Mouse (Mus musculus) kidney, embryonic 15.5 days (tissue): ENCODE data around the gene Fbxl21. TPM values are rescaled to one million over a fixed set of nuclear protein-coding genes. Genes with fewer than 3 reads are reported as not detected.

Source experiments
- ATAC-seq: fragments of 200-750 bp; cut with Nextera tagmentation; replicated peaks from 2 replicates; pipeline ENCODE4 v1.8.0; 2017; ENCODE audit warnings: moderate TSS enrichment; ENCODE audit not compliant: low FRiP score
- H3K27ac ChIP-seq: fragments of 300-500 bp; sonication (generic); 2 replicates; pipeline ENCODE4 v1.5.1; 2015; ENCODE audit warnings: mild to moderate bottlenecking, inconsistent platforms
- H3K27me3 ChIP-seq: fragments of 300-500 bp; sonication (generic); 2 replicates; pipeline ENCODE4 v1.6.1; 2015; ENCODE audit warnings: inconsistent platforms
- H3K36me3 ChIP-seq: fragments of 300-500 bp; sonication (generic); 2 replicates; pipeline ENCODE4 v1.6.1; 2015; ENCODE audit warnings: inconsistent platforms
- H3K4me1 ChIP-seq: fragments of 300-500 bp; sonication (generic); 2 replicates; pipeline ENCODE4 v1.6.1; 2015; ENCODE audit warnings: inconsistent platforms
- H3K4me2 ChIP-seq: fragments of 300-500 bp; sonication (generic); 2 replicates; pipeline ENCODE4 v1.6.1; 2015; ENCODE audit warnings: moderate library complexity, mild to moderate bottlenecking, inconsistent platforms
- H3K4me3 ChIP-seq: fragments of 300-500 bp; sonication (generic); replicated peaks from 2 replicates; pipeline ENCODE4 v1.5.1; 2015; ENCODE audit warnings: mild to moderate bottlenecking, inconsistent platforms
- H3K9ac ChIP-seq: fragments of 300-500 bp; sonication (generic); 2 replicates; pipeline ENCODE4 v1.6.1; 2015; ENCODE audit warnings: mild to moderate bottlenecking, inconsistent platforms
- H3K9me3 ChIP-seq: fragments of 300-500 bp; sonication (generic); replicated peaks from 2 replicates; pipeline ENCODE4 v1.6.1; 2016; ENCODE audit warnings: inconsistent platforms
- WGBS: fragments of 180-500 bp; shearing (Covaris S2); methylation state at CpG from one replicate; pipeline ENCODE4 v1.1.7; 2015; ENCODE audit warnings: mixed read lengths; 5-methylcytosine and 5-hydroxymethylcytosine counted together
- polyA plus RNA-seq: library from polyadenylated mRNA; unstranded; fragments of >200 nt; fragmentation: Nextera tagmentation; extraction: Ambion mirVana; gene quantifications from 2 replicates; pipeline ENCODE4 v1.2.1, GENCODE M21; 2015

Gene Fbxl21
- polyA plus RNA-seq, result 2.1 and 2.9 TPM in 2 replicates

GRCm38 (mm10) chr13:56522081-56522820 lies at the start of gene Fbxl21:
Gene Fbxl21 (plus strand): TSS chr13:56522472.
- H3K9ac ChIP-seq, result peak within 1 kb of the TSS; percentile 62
- no peaks in the 10 kb centered on the region for H3K4me1 ChIP-seq
- peak within 1 kb of the TSS; percentile 94 for H3K4me2 ChIP-seq
- WGBS, result under 1% methylated on average over 56 of the region's 56 CpGs
- peak within 1 kb of the TSS; percentile 45; the same call in 1 of the 2 replicates for H3K27ac ChIP-seq
- no peaks in the 10 kb centered on the region for H3K27me3 ChIP-seq
- peak within 1 kb of the TSS; percentile 78 for H3K4me3 ChIP-seq
- no peaks in the 10 kb centered on the region for H3K36me3 ChIP-seq
- peak; percentile 100 for ATAC-seq
- no peaks in the 10 kb centered on the region for H3K9me3 ChIP-seq

- no peaks in the 10 kb centered on the region for H3K27me3 ChIP-seq
- H3K4me3 ChIP-seq, result no peak overlapping the region
- H3K9ac ChIP-seq, result no peak overlapping the region
- 90% methylated on average over 9 of the region's 9 CpGs for WGBS
- no peak for ATAC-seq
- H3K36me3 ChIP-seq, result no peaks in the 10 kb centered on the region
- peaks cover 24% of the 10 kb centered on the region for H3K4me1 ChIP-seq
- H3K4me2 ChIP-seq, result no peak overlapping the region
- H3K9me3 ChIP-seq, result no peaks in the 10 kb centered on the region
- no peak overlapping the region; the same call in 1 of the 2 replicates for H3K27ac ChIP-seq
Measured at GRCm38 (mm10) chr13:56472661-56473060, 49.6 kb upstream of the Fbxl21 start.

GRCm38 (mm10) chr13:56475363-56475762 lies 46.9 kb upstream of the Fbxl21 start:
- WGBS, result 40% methylated on average over 4 of the region's 4 CpGs
- no peaks in the 10 kb centered on the region for H3K36me3 ChIP-seq
- H3K27ac ChIP-seq, result no peak overlapping the region
- no peak overlapping the region for H3K9ac ChIP-seq
- no peak overlapping the region for H3K4me3 ChIP-seq
- peak overlapping the region; percentile 37; the same call in 1 of the 2 replicates for H3K4me2 ChIP-seq
- ATAC-seq, result peak; percentile 54; the same call in 1 of the 2 replicates
- H3K4me1 ChIP-seq, result peaks cover 24% of the 10 kb centered on the region
- no peaks in the 10 kb centered on the region for H3K9me3 ChIP-seq
- no peaks in the 10 kb centered on the region for H3K27me3 ChIP-seq

- Histone ChIP-seq H3K4me3 (no peak overlapping the region), H3K27ac (no peak overlapping the region), H3K9ac (no peak overlapping the region), H3K36me3 (no peaks in the 10 kb centered on the region), H3K9me3 (no peaks in the 10 kb centered on the region), H3K4me2 (no peak overlapping the region), H3K4me1 (peaks cover 14% of the 10 kb centered on the region), H3K27me3 (no peaks in the 10 kb centered on the region)
- ATAC-seq, result no peak
- 66% methylated on average over 5 of the region's 5 CpGs for WGBS
Measured at GRCm38 (mm10) chr13:56476790-56477189, 45.5 kb upstream of the Fbxl21 start.

- no peaks in the 10 kb centered on the region for H3K36me3 ChIP-seq
- ATAC-seq, result no peak
- H3K4me1 ChIP-seq, result peaks cover 11% of the 10 kb centered on the region
- no peaks in the 10 kb centered on the region for H3K27me3 ChIP-seq
- no peak overlapping the region for H3K4me3 ChIP-seq
- H3K4me2 ChIP-seq, result no peak overlapping the region
- H3K27ac ChIP-seq, result no peak overlapping the region
- WGBS, result 25% methylated on average over 6 of the region's 6 CpGs
- no peak overlapping the region for H3K9ac ChIP-seq
- no peaks in the 10 kb centered on the region for H3K9me3 ChIP-seq
Measured at GRCm38 (mm10) chr13:56477271-56477670, 45.0 kb upstream of the Fbxl21 start.

GRCm38 (mm10) chr13:56478027-56478426 lies 44.2 kb upstream of the Fbxl21 start:
- H3K9me3 ChIP-seq, result no peaks in the 10 kb centered on the region
- WGBS, result 87% methylated on average over 6 of the region's 6 CpGs
- no peaks in the 10 kb centered on the region for H3K27me3 ChIP-seq
- H3K9ac ChIP-seq, result no peak overlapping the region
- H3K27ac ChIP-seq, result no peak overlapping the region
- ATAC-seq, result no peak
- no peak overlapping the region for H3K4me2 ChIP-seq
- no peaks in the 10 kb centered on the region for H3K36me3 ChIP-seq
- H3K4me3 ChIP-seq, result no peak overlapping the region
- peaks cover 11% of the 10 kb centered on the region for H3K4me1 ChIP-seq

- WGBS, result 84% methylated on average over 3 of the region's 3 CpGs
- Histone ChIP-seq H3K36me3 (no peaks in the 10 kb centered on the region), H3K27me3 (no peaks in the 10 kb centered on the region), H3K9ac (no peak within 1 kb of the TSS), H3K4me3 (no peak within 1 kb of the TSS), H3K9me3 (no peaks in the 10 kb centered on the region), H3K4me1 (0 out of 2 replicates have a peak, but pooled peaks cover 3% of the 10 kb centered on the region), H3K27ac (no peak within 1 kb of the TSS), H3K4me2 (no peak within 1 kb of the TSS)
- no peak for ATAC-seq
Measured at GRCm38 (mm10) chr13:56482146-56482545, 40.1 kb upstream of the Fbxl21 start, which contains the start of gene Il9. Gene Il9 (minus strand): TSS chr13:56482246.

- no peaks in the 10 kb centered on the region for H3K4me1 ChIP-seq
- no peak for ATAC-seq
- 55% methylated on average over 5 of the region's 5 CpGs for WGBS
- no peaks in the 10 kb centered on the region for H3K27me3 ChIP-seq
- H3K4me2 ChIP-seq, result no peak overlapping the region
- no peak overlapping the region for H3K9ac ChIP-seq
- no peak overlapping the region for H3K27ac ChIP-seq
- no peak overlapping the region for H3K4me3 ChIP-seq
- no peaks in the 10 kb centered on the region for H3K9me3 ChIP-seq
- no peaks in the 10 kb centered on the region for H3K36me3 ChIP-seq
Measured at GRCm38 (mm10) chr13:56488012-56488411, 34.3 kb upstream of the Fbxl21 start.

- no peaks in the 10 kb centered on the region for H3K4me1 ChIP-seq
- 78% methylated on average over 3 of the region's 3 CpGs for WGBS
- no peaks in the 10 kb centered on the region for H3K27me3 ChIP-seq
- no peak overlapping the region for H3K9ac ChIP-seq
- no peaks in the 10 kb centered on the region for H3K9me3 ChIP-seq
- no peak overlapping the region for H3K4me3 ChIP-seq
- H3K27ac ChIP-seq, result no peak overlapping the region
- H3K36me3 ChIP-seq, result no peaks in the 10 kb centered on the region
- no peak for ATAC-seq
- H3K4me2 ChIP-seq, result no peak overlapping the region
Measured at GRCm38 (mm10) chr13:56494440-56494839, 27.8 kb upstream of the Fbxl21 start.

GRCm38 (mm10) chr13:56500132-56500531 lies 22.1 kb upstream of the Fbxl21 start:
- no peak overlapping the region for H3K4me2 ChIP-seq
- H3K9me3 ChIP-seq, result no peaks in the 10 kb centered on the region
- ATAC-seq, result no peak; the same call in 1 of the 2 replicates
- H3K27ac ChIP-seq, result no peak overlapping the region
- H3K9ac ChIP-seq, result no peak overlapping the region
- 38% methylated on average over 3 of the region's 3 CpGs for WGBS
- H3K4me1 ChIP-seq, result no peaks in the 10 kb centered on the region
- H3K36me3 ChIP-seq, result no peaks in the 10 kb centered on the region
- no peaks in the 10 kb centered on the region for H3K27me3 ChIP-seq
- no peak overlapping the region for H3K4me3 ChIP-seq

GRCm38 (mm10) chr13:56500636-56501035 lies 21.6 kb upstream of the Fbxl21 start:
- Histone ChIP-seq H3K36me3 (no peaks in the 10 kb centered on the region), H3K4me2 (no peak overlapping the region), H3K4me1 (no peaks in the 10 kb centered on the region), H3K27me3 (no peaks in the 10 kb centered on the region), H3K9ac (no peak overlapping the region), H3K4me3 (no peak overlapping the region), H3K27ac (no peak overlapping the region), H3K9me3 (no peaks in the 10 kb centered on the region)
- 0 out of 2 replicates have a peak, but pooled peaks have one; percentile 36 for ATAC-seq
- 46% methylated on average over 8 of the region's 8 CpGs for WGBS

GRCm38 (mm10) chr13:56501866-56502420 lies 20.3 kb upstream of the Fbxl21 start:
- Histone ChIP-seq H3K4me2 (no peak overlapping the region), H3K27ac (no peak overlapping the region), H3K27me3 (no peaks in the 10 kb centered on the region), H3K4me1 (no peaks in the 10 kb centered on the region), H3K9ac (no peak overlapping the region), H3K4me3 (no peak overlapping the region), H3K36me3 (no peaks in the 10 kb centered on the region), H3K9me3 (no peaks in the 10 kb centered on the region)
- ATAC-seq, result no peak
- 64% methylated on average over 6 of the region's 6 CpGs for WGBS
